Mouse (Mus musculus): ENCODE measurements at regions not wholly inside any gene's neighbourhood (a gene's known extent, or its start where the extent isn't known, plus 50 kb on each side); places are given as distances from the start of the nearest gene placed in this dataset.

DNA sequence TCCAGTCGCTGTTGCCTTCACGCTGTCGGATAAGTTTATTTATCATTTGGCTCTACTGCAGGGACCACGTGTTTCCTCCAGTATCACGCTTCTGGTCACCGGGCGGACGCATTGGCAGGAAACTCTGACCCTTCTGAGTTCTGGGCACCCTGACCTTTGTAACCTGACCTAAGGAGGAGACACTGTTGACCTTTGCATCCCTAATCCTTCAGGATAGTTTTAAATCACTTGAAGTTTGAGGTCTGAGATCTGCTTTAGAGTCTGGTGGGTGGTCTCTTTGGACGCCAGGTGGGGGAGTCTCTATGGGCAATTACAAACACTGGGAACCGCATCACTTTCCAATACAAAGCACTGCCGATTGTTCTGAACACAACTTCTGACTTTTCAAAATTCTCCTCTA lies 192.6 kb upstream of the Nrip1 start:
- TF ChIP-seq POLR2A (IDR thresholded peaks at IDR 0.05; ENCODE audit: low read depth, low read length) (no peak), CTCF (IDR thresholded peaks at IDR 0.05; ENCODE audit: extremely low read depth, insufficient read length, insufficient replicate concordance, low read depth, low read length) (no peak)
